Mouse (Mus musculus): Measurements from ENCODE around the gene Elk3.
A peak's percentile ranks its signal among the peaks of the same experiment; 100 is the strongest.

Elk3 gene

DNA sequence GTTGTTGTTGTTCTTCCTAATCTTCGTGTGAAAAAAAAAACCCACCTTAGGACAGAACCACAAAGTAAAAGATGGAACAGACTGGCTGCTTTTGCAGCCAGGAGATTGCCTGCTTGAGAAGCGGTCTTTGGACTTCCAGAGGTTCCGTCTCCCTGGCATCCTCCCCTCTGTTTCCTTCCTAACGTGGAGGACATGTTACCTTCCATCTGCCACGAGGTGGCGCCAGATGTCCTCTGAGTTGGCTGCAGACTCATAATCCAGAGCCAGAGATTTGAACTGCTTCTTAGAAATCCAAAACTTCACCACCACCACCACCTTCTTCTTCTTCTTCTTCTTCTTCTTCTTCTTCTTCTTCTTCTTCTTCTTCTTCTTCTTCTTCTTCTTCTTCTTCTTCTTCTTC is 19.1 kb downstream of the Elk3 start:
- DNase-seq: peak; percentile 85 to 88

DNA sequence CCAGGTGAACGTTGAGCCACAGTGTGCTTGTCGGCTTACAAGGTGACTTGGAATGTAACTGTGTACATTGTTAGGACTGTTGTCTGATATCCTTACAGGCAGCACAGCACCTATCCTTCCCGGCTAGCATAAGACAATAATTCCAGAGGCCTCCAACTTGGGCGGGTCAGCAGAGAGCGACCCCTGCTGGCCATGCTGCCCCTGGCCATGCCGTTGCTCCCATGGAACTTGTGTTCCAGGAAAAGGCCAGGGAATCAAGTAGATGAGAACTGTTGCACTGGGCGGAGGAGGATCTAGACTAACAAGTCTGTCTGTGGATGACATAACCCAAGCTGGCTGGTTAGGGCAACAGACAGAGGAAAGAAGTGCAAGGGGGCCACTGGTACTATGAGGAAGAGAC is 19.6 kb downstream of the Elk3 start:
- DNase-seq: peak; percentile 69 to 75

GRCm38 (mm10) chr10:93289404-93289803 is 21.5 kb downstream of the Elk3 start:
- DNase-seq: no peak

- DNase-seq: peak; percentile 54 to 56
Measured at GRCm38 (mm10) chr10:93288336-93288735, 22.6 kb downstream of the Elk3 start.

- DNase-seq: no peak
Measured at GRCm38 (mm10) chr10:93287551-93288145, 23.3 kb downstream of the Elk3 start.

DNA sequence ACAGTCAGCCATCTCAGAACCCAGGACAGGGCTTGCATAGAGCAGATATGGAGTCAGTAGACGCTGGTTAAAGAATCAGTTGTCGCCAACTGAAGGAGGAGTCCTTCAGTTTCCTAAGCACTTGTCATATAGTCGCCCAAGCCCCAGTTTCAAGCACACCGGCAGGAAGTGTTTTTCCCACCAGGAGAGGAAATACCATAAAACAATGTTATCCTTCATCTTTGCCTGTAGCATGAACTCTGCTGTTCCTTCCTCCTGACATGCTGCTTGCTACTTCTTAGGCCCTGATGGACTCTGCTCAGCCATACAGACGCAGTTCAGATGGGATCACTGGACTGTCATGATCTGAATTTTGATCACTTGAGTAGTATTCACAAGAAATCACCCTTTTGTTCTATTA is 25.4 kb downstream of the Elk3 start:
- DNase-seq: no peak

- no peak for DNase-seq
Measured at GRCm38 (mm10) chr10:93283258-93283657, 27.7 kb downstream of the Elk3 start.

GRCm38 (mm10) chr10:93282526-93282964 is 28.4 kb downstream of the Elk3 start:
- DNase-seq: peak; percentile 64 to 66

GRCm38 (mm10) chr10:93281092-93281491 is 29.8 kb downstream of the Elk3 start:
- DNase-seq: no peak

DNA sequence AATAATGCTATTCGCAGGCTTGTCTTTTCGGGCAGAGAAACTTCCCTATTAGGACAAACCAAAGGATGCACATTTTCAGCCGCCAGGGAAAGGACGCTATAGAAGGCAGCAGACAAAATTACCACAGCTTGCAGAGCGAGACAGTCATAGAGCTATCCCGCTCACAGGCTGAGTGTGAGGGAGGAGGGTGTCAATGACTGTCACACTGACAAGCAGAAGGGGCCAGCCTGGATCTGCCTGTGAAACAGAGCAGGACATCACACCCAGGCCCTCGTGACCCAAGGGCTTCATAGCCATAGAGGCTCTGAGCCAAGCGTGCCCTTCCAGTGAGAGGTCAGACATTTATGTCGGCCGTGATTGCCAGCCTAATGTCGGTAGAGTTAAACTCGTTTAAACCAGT is 30.3 kb downstream of the Elk3 start:
- no peak for DNase-seq

DNA sequence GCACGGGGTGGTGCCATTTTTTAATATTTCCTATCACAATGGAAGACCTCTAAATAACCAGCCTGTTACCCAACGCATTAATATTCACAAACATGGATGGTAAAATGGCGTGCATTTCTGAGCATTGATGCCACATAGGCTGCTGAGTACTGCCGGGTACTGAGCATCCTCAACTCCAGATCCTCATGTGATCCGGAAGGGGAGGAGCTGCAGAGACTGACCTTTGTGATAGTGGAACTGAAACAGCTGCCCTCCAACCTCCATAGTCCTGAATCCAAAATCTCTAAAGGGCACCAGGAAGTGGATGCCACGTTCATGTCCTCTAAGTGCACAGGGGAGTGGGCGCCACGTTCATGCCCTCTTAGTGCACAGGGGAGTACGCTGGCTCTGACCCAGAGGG is 31.9 kb downstream of the Elk3 start:
- DNase-seq: no peak

DNA sequence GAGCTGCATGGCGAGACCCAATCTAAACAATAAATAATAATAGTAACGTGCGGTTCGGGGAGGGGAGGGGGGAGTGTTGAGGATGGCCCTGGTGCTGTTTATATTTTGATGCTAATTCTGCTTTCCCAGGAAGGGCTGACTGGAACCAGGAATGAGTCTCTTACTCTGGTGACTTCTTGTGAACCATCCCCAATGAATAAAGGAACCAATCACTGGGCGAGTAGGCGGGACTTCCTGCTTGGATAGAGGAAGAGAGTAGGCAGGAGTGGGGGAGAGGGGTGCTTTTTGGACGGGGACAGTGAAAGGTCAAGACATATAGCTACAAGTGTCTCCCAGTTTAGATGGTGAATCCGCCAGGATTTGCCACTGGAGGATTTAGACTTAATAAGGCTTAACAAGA is 32.6 kb downstream of the Elk3 start:
- no peak for DNase-seq

DNA sequence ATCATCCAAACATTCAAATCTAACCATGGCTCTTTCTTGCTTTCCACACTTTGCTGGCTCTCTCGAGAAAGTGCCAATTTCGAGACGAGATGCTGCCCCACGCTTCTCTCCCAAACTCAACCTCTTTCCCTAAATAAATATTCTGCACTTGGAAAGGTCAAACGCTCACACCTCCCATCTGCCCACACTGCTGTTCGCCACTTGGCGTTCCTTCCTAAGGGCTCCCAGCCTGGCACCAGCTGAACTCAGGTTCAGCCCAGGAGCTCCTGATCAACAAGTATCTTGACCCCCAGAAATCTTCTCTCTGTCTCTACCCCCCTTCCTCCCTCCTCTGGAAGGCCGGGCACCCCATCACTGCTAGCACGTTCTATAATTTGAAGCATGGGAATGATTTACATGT is 34.1 kb downstream of the Elk3 start:
- no peak for DNase-seq

DNA sequence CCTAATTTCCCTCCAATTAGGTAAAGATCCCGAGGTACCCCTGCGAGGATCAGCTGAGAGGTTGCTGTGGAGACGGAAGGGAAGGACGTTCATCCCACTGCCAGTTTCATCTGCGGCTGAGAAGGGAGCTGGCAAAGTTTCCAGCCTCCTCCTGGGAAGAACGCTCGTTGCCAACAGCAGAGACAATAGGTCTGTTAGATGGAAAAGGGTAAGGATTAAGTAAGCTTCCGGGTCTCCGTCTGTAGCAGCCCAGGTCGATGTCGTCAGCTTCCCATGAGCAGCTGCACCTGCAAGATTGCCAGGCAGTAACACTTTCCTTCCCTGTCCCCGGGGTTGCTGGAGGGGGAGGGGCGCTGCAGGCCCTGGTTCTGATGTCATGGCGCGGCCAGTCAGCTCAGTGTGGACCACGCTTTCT is 34.6 kb downstream of the Elk3 start:
- peak; percentile 80 to 85 for DNase-seq

DNA sequence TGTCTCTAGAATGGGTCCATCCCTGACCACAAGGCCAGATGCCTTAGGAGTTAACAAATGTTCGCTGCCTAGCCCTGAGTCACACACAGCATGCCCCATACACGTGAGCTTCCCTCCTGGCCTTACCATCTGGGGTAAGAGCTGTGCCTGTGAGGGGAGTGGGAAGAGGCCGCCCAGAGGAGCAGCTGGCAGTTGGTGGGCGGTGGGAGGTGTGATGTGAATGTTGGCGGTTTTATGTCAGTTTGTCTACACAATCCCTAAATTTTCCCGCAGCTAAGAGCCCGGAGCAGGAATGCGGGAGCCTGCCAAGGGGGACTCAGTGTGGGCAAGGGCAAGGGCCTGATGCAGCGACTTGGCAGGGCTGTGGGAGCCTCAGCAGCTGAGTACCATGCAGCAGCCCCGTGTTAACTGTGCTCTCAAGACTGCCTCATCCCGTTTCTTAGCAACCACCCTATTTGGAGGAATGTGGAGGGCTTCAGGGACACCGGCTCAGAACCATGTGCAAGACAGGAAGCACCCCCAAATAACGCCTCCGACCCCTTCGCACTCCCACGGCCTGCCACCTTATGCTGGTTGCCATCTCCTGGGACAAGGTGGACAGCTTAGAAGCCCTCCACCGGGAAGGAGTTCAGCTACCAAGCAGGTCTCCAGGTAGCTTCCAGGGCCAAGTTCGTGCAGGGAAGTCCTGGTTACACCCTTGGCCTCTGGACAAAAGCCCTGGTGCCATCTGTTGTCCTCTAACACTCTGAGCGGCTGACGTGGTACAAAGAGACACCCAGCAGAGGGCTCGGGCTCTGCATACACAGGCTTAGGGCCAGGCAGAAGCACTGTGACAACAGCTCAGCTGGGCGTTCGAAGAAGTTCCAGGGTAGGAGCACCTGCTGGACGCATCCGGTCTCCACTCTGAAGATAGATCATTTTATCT is 35.5 kb downstream of the Elk3 start:
- no peak for DNase-seq

- DNase-seq: no peak
Measured at GRCm38 (mm10) chr10:93274277-93274696, 36.6 kb downstream of the Elk3 start.

DNA sequence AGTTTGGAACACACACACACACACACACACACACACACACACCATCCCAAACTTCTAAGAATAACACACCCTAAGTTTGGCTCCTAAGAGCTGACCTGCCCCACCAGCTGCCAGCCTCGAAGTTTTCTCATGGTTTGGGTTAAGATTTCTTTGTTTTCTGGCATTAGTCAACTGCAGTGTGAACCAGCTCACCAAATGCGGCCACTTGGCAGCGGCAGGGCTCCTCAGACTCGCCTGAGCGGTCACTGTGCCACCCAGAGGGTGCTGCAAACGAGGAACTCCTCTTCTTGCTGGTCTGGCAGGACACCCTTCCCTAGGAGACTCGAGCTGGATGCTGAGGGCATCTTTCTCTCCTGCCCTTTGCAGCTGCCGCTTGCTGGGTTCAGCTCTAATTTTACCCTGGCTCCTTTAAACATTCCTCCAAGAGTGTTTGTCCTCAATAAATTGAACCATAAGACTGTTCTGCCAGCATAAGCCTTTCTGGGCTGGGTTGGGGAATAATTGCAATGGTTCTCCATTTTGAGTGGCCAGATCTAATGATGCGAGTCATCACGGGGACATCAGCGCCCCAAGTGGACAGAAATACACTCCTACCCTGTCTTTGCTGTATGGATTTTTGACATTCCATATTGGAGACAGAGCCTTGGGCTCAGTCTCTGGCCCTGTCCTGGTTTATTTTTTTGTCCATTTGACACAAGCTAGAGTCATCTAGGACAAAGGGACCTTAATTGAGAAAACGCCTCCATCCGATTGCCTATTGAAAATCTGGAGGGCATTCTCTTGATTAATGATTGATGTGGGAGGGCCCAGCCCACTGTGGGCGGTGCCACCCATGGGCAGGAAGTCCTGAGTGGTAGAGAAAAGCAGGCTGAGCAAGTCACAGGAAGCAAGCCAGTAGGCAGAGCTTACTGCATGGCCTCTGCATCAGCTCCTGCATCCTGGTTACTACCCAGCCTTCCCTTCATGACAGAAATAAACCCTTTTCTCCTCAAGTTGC is 37.7 kb downstream of the Elk3 start:
- peak; percentile 68 to 75 for DNase-seq

- peak in 1 of 2 experiments; percentile 43 for DNase-seq
Measured at GRCm38 (mm10) chr10:93271831-93272230, 39.1 kb downstream of the Elk3 start.

DNA sequence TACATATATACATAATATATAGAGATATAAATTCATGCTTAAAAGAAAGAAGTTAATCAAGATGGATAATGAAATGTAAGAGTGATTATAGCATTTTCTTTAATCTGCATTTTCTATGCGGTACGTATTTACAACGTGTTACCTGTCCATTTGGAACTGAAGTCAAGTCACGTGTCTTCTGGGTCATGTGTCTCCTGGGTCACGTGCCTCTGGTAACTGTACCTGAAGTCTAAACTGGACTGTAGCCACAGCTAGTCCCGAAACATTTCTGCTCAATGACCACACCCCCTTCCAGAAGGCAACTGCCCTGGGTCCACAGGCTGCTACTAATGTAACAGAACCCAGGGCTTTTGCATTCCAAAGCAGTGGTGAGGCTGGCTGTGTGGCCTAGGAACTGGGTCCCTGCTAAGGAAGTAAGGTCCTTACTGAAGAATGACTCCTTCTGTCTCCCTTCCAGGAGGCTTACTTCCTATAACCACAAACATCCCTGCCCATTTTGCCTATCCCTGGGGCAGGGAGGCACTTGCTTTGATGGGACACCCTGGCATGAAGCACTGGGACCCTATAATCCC is 40.0 kb downstream of the Elk3 start:
- no peak for DNase-seq

GRCm38 (mm10) chr10:93269744-93270143 is 41.2 kb downstream of the Elk3 start:
- DNase-seq: no peak

DNA sequence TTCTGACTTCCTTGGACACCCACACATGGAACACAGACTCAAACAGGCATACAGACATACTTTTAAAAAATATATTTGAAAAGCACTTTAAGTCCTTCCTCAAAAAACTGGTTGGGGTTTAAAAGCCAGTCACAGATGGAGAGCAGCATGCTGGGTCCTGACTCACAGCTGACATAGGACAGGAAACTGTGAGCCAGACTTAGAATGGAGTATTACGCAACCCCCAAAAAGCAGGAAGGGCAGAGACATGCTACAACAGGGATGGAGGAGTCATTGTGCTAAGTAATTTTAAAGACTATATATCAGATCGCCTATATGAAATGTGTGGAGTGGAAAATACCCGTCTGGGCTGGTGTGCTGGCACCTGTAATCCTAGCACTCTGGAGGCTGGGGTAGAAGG is 42.6 kb downstream of the Elk3 start:
- DNase-seq: no peak

- no peak for DNase-seq
Measured at GRCm38 (mm10) chr10:93267509-93267908, 43.4 kb downstream of the Elk3 start.

DNA sequence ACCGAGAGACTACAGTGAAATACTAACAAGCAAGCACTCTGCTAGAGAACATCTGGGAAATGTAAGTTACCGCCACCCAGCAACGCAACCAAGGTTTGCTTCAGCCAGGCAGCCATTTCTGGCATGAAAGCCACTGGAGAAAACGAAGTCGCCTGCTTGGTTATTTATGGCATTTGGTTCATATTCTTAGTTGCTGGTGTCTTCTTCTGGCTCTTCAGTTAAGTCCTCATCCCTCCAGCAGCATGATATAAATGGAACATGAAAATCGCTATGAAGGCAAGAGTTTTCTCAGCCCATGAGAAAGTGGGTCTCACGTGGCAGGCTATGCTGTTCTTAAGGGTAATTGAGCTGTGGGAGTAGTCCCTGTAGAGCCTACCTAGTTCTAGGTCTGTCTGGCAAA is 44.4 kb downstream of the Elk3 start:
- peak in 1 of 2 experiments; percentile 18 for DNase-seq
